Mouse (Mus musculus): ENCODE measurements around the gene Fam161a. TPM values are rescaled to one million over a fixed set of nuclear protein-coding genes. Genes with fewer than 3 reads are reported as not detected.

The Fam161a gene
- polyA plus RNA-seq, 1 experiment from 2014 or later: 4.8 TPM

GRCm38 (mm10) chr11:22994271-22994670, 13.1 kb upstream of the Fam161a start:
- H3K4me1 ChIP-seq (replicated peaks): peaks cover 16% of the 10 kb centered on the region
- no peaks in the 10 kb centered on the region for H3K27me3 ChIP-seq
- no peaks in the 10 kb centered on the region for H3K9me3 ChIP-seq
- no peak overlapping the region for H3K27ac ChIP-seq
- WGBS: 92% methylated on average over 2 of the region's 2 CpGs
- no peak for ATAC-seq
- H3K4me3 ChIP-seq (replicated peaks): no peak overlapping the region
- no peak overlapping the region for H3K4me2 ChIP-seq (replicated peaks)
- H3K9ac ChIP-seq (replicated peaks): no peak overlapping the region
- peaks cover 48% of the 10 kb centered on the region for H3K36me3 ChIP-seq

- Histone ChIP-seq H3K27ac (no peak overlapping the region), H3K4me3 (replicated peaks) (no peak overlapping the region), H3K4me2 (replicated peaks) (no peak overlapping the region), H3K27me3 (no peaks in the 10 kb centered on the region), H3K9ac (replicated peaks) (no peak overlapping the region), H3K9me3 (no peaks in the 10 kb centered on the region), H3K4me1 (replicated peaks) (peaks cover 16% of the 10 kb centered on the region), H3K36me3 (peaks cover 60% of the 10 kb centered on the region)
- WGBS: 90% methylated on average over 4 of the region's 4 CpGs
- ATAC-seq: no peak
Measured at GRCm38 (mm10) chr11:22995461-22995860, 11.9 kb upstream of the Fam161a start.

GRCm38 (mm10) chr11:22998308-22998707, 9.0 kb upstream of the Fam161a start:
- Histone ChIP-seq H3K27ac (no peak overlapping the region), H3K4me1 (replicated peaks) (no peaks in the 10 kb centered on the region), H3K4me2 (replicated peaks) (no peak overlapping the region), H3K9me3 (no peaks in the 10 kb centered on the region), H3K27me3 (no peaks in the 10 kb centered on the region), H3K36me3 (peaks cover 81% of the 10 kb centered on the region), H3K9ac (replicated peaks) (no peak overlapping the region), H3K4me3 (replicated peaks) (no peak overlapping the region)
- WGBS: 87% methylated on average over 1 of the region's 1 CpGs
- no peak for ATAC-seq

GRCm38 (mm10) chr11:23005276-23005675, 2.1 kb upstream of the Fam161a start:
- ATAC-seq: no peak
- no peak overlapping the region for H3K9ac ChIP-seq (replicated peaks)
- peaks cover 7% of the 10 kb centered on the region for H3K4me1 ChIP-seq (replicated peaks)
- peaks cover 42% of the 10 kb centered on the region for H3K36me3 ChIP-seq
- no peak overlapping the region for H3K4me3 ChIP-seq (replicated peaks)
- no peak overlapping the region for H3K4me2 ChIP-seq (replicated peaks)
- 93% methylated on average over 1 of the region's 1 CpGs for WGBS
- no peaks in the 10 kb centered on the region for H3K27me3 ChIP-seq
- no peak overlapping the region for H3K27ac ChIP-seq
- H3K9me3 ChIP-seq: no peaks in the 10 kb centered on the region

GRCm38 (mm10) chr11:23007166-23007480, 208 bp upstream of the Fam161a start:
- Histone ChIP-seq H3K27ac (peak overlapping the region; percentile 95), H3K4me1 (replicated peaks) (peaks cover 7% of the 10 kb centered on the region), H3K4me3 (replicated peaks) (peak overlapping the region; percentile 56), H3K4me2 (replicated peaks) (peak overlapping the region; percentile 72), H3K27me3 (no peaks in the 10 kb centered on the region), H3K9ac (replicated peaks) (peak overlapping the region; percentile 66), H3K36me3 (peaks cover 27% of the 10 kb centered on the region), H3K9me3 (no peaks in the 10 kb centered on the region)
- no peak; the same call in 1 of the 2 replicates for ATAC-seq
- 4% methylated on average over 6 of the region's 6 CpGs for WGBS

GRCm38 (mm10) chr11:23008181-23008823, 971 bp downstream of the Fam161a start:
- Histone ChIP-seq H3K4me3 (replicated peaks) (peak overlapping the region; percentile 56), H3K9me3 (no peaks in the 10 kb centered on the region), H3K36me3 (peaks cover 20% of the 10 kb centered on the region), H3K9ac (replicated peaks) (peak overlapping the region; percentile 75), H3K27me3 (no peaks in the 10 kb centered on the region), H3K4me1 (replicated peaks) (peaks cover 7% of the 10 kb centered on the region), H3K4me2 (replicated peaks) (peak overlapping the region; percentile 72), H3K27ac (peak overlapping the region; percentile 95)
- WGBS: under 1% methylated on average over 40 of the region's 40 CpGs
- ATAC-seq: peak; percentile 97

GRCm38 (mm10) chr11:23008824-23009200, 1.5 kb downstream of the Fam161a start:
- ATAC-seq: no peak
- Histone ChIP-seq H3K4me3 (replicated peaks) (peak overlapping the region; percentile 56), H3K4me1 (replicated peaks) (peaks cover 7% of the 10 kb centered on the region), H3K36me3 (peaks cover 15% of the 10 kb centered on the region), H3K27ac (no peak overlapping the region), H3K9me3 (no peaks in the 10 kb centered on the region), H3K27me3 (no peaks in the 10 kb centered on the region), H3K4me2 (replicated peaks) (peak overlapping the region; percentile 72), H3K9ac (replicated peaks) (peak overlapping the region; percentile 75)
- WGBS: 41% methylated on average over 4 of the region's 4 CpGs

GRCm38 (mm10) chr11:23013096-23013495, 5.8 kb downstream of the Fam161a start:
- WGBS: 76% methylated on average over 1 of the region's 1 CpGs
- no peak for ATAC-seq
- Histone ChIP-seq H3K27me3 (no peaks in the 10 kb centered on the region), H3K27ac (no peak overlapping the region), H3K4me3 (replicated peaks) (no peak overlapping the region), H3K9me3 (no peaks in the 10 kb centered on the region), H3K36me3 (no peaks in the 10 kb centered on the region), H3K9ac (replicated peaks) (no peak overlapping the region), H3K4me2 (replicated peaks) (no peak overlapping the region), H3K4me1 (replicated peaks) (peaks cover 3% of the 10 kb centered on the region; the same call in 1 of the 2 replicates)

- ATAC-seq: no peak
- Histone ChIP-seq H3K9ac (replicated peaks) (no peak overlapping the region), H3K4me1 (replicated peaks) (peaks cover 3% of the 10 kb centered on the region; the same call in 1 of the 2 replicates), H3K4me2 (replicated peaks) (no peak overlapping the region), H3K36me3 (no peaks in the 10 kb centered on the region), H3K27me3 (no peaks in the 10 kb centered on the region), H3K9me3 (0 out of 2 replicates have a peak, but pooled peaks cover 3% of the 10 kb centered on the region), H3K27ac (no peak overlapping the region), H3K4me3 (replicated peaks) (no peak overlapping the region)
- WGBS: 89% methylated on average over 4 of the region's 4 CpGs
Measured at GRCm38 (mm10) chr11:23013580-23014294, 6.4 kb downstream of the Fam161a start.

GRCm38 (mm10) chr11:23014996-23015395, 7.7 kb downstream of the Fam161a start:
- Histone ChIP-seq H3K4me3 (replicated peaks) (no peak overlapping the region), H3K27me3 (no peaks in the 10 kb centered on the region), H3K9me3 (0 out of 2 replicates have a peak, but pooled peaks cover 3% of the 10 kb centered on the region), H3K4me2 (replicated peaks) (no peak overlapping the region), H3K4me1 (replicated peaks) (no peaks in the 10 kb centered on the region), H3K27ac (no peak overlapping the region), H3K9ac (replicated peaks) (no peak overlapping the region), H3K36me3 (no peaks in the 10 kb centered on the region)
- no peak for ATAC-seq
- WGBS: 69% methylated on average over 6 of the region's 6 CpGs

GRCm38 (mm10) chr11:23017943-23018342, 10.6 kb downstream of the Fam161a start:
- H3K36me3 ChIP-seq: no peaks in the 10 kb centered on the region
- H3K9ac ChIP-seq (replicated peaks): no peak overlapping the region
- ATAC-seq: no peak
- no peaks in the 10 kb centered on the region for H3K4me1 ChIP-seq (replicated peaks)
- H3K9me3 ChIP-seq: 0 out of 2 replicates have a peak, but pooled peaks cover 3% of the 10 kb centered on the region
- WGBS: 94% methylated on average over 4 of the region's 4 CpGs
- no peaks in the 10 kb centered on the region for H3K27me3 ChIP-seq
- H3K4me2 ChIP-seq (replicated peaks): no peak overlapping the region
- H3K27ac ChIP-seq: no peak overlapping the region
- H3K4me3 ChIP-seq (replicated peaks): no peak overlapping the region

- no peaks in the 10 kb centered on the region for H3K4me1 ChIP-seq (replicated peaks)
- H3K4me3 ChIP-seq (replicated peaks): no peak overlapping the region
- H3K9ac ChIP-seq (replicated peaks): no peak overlapping the region
- ATAC-seq: no peak
- no peak overlapping the region for H3K4me2 ChIP-seq (replicated peaks)
- H3K9me3 ChIP-seq: 0 out of 2 replicates have a peak, but pooled peaks cover 3% of the 10 kb centered on the region
- no peaks in the 10 kb centered on the region for H3K36me3 ChIP-seq
- no peaks in the 10 kb centered on the region for H3K27me3 ChIP-seq
- H3K27ac ChIP-seq: no peak overlapping the region
- WGBS: 70% methylated on average over 24 of the region's 24 CpGs
Measured at GRCm38 (mm10) chr11:23020116-23020770, 12.9 kb downstream of the Fam161a start.
